Mouse (Mus musculus) right cerebral cortex, adult 18-20 months (tissue): ENCODE measurements around the gene Tsen2.

Experiments used
- DNase-seq: peaks from one replicate; pipeline ENCODE4 v3.0.0; 2022; ENCODE audit warnings: mixed read lengths

The Tsen2 gene

DNA sequence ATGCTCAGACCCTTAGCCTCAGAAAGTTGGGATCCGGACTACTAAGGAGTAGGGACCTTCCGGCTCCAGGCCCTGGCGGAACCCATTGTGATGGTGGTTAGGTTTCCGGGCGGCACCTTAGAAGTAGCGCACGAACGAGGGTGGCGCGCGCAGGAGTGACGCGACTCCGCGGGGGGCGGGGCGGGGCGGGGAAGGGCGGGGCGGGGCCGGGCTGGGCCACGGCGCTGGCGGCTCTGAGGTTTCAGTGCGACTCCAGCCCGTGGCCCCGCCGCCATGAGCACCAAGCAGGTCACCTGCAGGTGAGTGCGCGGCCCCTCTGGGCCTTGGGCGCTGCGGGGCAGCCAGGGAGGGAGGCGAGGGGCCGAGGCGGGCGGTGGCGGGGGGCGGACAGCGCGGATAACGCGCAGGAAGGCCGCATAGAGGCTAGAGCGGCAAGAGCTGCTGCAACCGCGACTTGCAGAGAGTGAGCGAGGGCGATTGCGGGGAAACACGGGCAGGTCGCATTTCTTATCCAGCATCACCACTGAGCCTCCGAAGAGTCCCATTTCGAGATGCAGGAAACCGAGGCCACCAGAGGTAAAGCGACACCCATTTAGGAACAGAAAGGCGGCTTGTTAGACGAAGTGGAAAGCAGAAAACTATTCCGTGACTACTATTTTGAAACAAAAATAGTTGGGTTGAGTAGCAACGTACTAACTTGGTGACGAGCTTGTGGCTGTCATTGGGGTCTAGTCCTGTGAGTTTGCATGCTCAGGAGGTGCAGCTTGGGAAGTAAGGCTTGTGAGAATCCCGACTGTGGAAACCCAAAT, 57.5 kb downstream of the Tsen2 start, which contains the start of gene Mkrn2:
TSS of gene Mkrn2 (plus strand) at position 188 of the 809 bp plus-strand sequence.
- DNase-seq = peak; percentile 79

DNA sequence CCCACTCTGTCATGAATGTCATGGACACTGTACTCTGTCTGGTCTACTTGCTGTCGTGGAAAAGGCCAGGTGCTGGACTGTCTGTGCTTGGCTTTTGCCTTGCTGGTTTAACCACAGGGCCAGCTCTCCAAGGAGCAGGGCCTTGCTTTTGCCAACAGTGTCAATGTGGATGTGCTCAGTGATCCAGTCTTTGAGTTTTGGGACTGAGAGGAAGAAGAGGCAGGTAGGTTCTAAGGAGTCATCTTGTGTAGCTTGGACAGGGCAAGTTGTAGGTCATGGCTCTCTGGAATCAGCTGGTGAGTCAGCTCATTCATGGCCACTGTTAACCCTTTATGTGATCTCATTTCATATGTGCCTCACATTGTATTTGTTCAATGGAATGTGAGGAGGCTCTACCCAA, 62.0 kb downstream of the Tsen2 start:
- no peak for DNase-seq

DNA sequence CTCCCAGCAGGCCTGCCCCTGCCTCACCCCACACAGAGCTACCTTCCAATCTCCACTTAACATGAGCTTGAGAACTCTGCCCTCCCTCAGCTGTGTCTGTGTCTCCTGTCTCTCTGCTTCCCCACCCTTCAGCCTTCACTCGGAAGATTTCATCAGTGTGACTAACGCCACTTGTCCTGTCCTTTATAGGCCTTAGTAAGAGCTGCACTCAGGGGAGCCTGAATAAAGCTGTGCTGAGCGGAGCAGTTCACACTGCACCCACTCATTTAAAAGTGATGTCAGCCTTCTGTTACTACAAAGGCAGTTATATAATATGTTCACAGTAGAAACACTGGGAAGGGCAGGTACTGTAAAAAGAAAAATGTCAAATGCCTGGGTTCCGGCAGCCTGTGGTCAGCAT, 63.0 kb downstream of the Tsen2 start:
- DNase-seq = peak; percentile 68

DNA sequence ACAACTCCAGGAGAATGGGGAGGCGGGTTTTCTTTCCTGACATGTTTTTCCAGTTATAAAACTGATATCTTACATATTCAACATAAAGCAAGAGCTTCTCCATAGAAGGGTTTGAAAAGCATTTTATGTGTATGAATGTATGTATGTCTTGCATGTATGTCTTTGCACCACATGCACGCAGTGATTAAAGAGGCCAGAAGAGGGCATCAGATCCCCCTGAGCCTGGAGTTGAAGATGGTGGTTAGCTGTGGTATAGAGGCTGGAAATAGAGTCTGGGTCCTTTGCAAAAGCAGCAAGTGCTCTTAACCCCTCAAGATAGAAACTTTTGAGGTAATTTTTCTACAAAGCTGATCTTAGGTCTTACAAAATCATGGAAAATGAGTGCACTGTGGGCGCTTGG, 64.7 kb downstream of the Tsen2 start:
- no peak for DNase-seq

DNA sequence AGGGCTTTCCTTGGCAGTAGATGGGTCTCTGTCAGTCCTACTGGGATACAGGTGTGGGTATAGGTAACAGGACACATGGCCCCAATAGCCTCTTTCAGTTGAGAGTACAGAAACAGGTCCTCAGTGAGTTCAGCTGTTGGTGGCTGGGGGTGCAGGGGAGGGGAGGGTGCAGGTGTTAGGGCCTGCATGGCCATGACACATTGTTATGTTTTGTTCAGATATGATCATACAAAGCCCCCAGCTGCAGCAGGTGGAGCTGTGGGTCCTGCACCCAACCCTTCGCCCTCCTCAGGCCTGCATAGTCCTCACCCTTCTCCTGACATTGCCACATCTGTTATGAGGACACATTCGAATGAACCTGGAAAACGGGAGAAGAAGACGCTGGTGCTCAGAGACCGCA, 65.8 kb downstream of the Tsen2 start:
- no peak for DNase-seq

DNA sequence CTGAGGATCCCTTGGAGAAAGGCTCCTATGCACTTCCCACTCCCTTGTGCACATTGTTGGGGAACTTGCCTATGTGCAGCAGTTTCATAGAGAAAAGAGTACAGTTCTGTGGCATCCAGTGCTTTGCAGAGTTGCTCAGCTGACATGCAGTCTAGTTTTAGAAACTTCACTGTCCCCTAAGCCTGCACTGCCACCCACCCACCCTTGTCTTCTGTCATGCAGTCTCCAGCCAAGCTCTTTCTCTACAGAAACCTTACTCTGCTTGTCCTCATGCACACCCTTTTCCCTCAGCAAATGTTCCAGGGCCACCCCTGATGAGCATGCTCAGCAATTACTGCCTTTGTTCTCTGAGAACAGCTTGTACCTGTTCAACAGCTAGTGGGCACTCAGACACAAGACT, 69.3 kb downstream of the Tsen2 start:
- peak; percentile 55 for DNase-seq

DNA sequence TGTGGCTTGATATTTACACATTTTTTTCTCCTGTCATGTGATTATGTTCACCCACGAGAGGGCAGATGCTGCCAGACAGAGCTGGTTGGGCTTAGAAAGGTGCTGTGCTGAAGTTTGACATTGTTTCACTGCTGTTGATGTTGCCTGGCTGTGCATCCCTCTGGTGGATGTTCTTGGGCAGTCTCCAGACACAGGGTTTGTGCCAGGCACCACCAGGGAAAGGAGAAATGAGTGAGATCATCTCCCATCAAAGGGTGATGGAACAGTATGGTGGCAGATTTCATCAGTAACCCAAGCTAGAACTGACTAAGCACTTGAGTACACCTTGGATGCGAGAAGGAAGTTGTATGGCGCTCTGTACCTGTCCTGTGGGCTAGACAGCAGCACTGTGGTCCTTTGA, 71.5 kb downstream of the Tsen2 start:
- DNase-seq = no peak

DNA sequence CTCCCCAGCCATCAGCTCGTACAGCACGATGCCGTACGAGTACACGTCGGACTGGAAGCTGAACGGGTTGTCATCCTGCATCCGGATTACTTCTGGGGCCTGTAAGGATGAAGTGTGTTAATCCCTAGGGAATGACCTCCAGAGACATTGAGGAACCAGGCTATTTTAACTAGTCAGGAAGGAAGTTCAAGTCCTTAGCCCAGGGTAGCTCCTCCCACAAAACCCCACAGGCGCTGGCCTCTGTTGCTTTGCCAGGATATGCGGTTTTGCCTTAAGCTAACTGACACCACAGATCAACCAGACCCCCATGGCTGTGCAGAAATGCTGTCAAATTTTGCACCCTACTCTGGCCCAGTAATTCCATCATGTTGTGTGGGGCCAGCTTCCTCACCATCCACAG, 75.4 kb downstream of the Tsen2 start:
- DNase-seq = no peak

DNA sequence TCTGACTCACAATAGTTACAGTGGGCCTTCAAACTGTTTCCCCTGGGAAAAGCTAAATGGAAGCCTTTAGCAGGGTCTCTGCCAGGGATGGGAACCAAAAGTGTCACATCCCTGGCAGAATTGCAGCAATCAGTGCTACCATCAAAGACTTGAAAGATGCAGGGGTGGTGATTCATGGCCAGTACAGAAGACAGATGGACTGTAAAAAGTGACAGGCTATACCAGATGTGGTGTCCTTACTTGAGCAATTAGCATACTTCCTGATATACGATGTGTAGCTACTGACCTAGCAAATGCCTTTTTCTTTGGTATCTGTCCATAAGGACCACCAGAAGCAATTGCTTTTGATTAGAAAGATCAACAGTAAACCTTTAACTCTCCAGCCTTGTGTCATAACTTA, 76.5 kb downstream of the Tsen2 start:
- no peak for DNase-seq

DNA sequence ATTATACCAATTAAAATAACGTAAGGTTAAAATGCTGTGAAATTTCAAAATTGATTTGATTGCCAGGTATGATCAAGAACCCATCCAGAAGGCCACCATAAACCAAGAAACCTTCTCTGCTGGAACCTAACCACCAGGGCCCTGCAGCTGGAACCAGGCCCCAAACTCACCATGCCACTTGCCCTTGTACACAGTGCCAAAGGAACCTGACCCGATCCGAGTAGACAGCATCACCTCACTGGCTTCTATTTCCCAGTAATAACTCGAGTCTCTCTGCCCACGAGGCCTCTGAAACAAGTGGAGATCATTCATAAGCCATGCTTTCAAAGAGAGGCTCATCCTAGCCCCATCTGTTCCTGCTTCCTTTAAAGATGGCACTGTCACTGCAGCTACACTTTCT, 81.7 kb downstream of the Tsen2 start:
- DNase-seq = no peak
